Mouse (Mus musculus) central nervous system, embryonic 11.5 days (tissue): ENCODE results near the gene Zfp750. TPM values are rescaled to one million over a fixed set of nuclear protein-coding genes. Genes with fewer than 3 reads are reported as not detected.

Experiments used
- polyA plus RNA-seq: library from polyadenylated mRNA; depleted of rRNA; stranded (reverse); fragments of >200 nt; gene quantifications from 2 replicates; pipeline ENCODE4 v1.2.3, GENCODE M21; 2012; rRNA removed

Gene Zfp750
- polyA plus RNA-seq: 0.10 and 0.25 TPM in 2 replicates

GRCm38 (mm10) chr11:121519131-121519530 is at the start of gene Zfp750:
Gene Zfp750 (minus strand): TSS chr11:121519333.

Other genes starting within 250 kb of the Zfp750 start
- 57.0 and 83.7 TPM in 2 replicates for gene Wdr45b, start 164.9 kb downstream of the Zfp750 start, polyA plus RNA-seq
- 1.8 and 2.8 TPM in 2 replicates for gene Rab40b, start 131.1 kb downstream of the Zfp750 start, polyA plus RNA-seq
- 15.9 and 16.9 TPM in 2 replicates for gene Fn3krp, start 97.9 kb downstream of the Zfp750 start, polyA plus RNA-seq
- gene Fn3k, start 84.4 kb downstream of the Zfp750 start, polyA plus RNA-seq: 1.9 and 3.4 TPM in 2 replicates
- 50.8 and 51.1 TPM in 2 replicates for gene Tbcd, start 67.4 kb downstream of the Zfp750 start, polyA plus RNA-seq
- gene B3gntl1, start 153.8 kb upstream of the Zfp750 start, polyA plus RNA-seq: 6.0 and 9.2 TPM in 2 replicates
- 6.0 and 8.5 TPM in 2 replicates for gene Metrnl, start 182.2 kb upstream of the Zfp750 start, polyA plus RNA-seq